Mouse (Mus musculus) G1E (cell line): ENCODE data around the gene Wdfy3.

ENCODE experiments used
- CTCF ChIP-seq: IDR thresholded peaks from 2 replicates; pipeline ENCODE4 v1.5.1; 2012; ENCODE audit warnings: low read depth, low read length, inconsistent platforms, mixed read lengths
- GATA1 ChIP-seq: IDR thresholded peaks from 2 replicates; pipeline ENCODE4 v1.6.1; 2012; ENCODE audit warnings: borderline replicate concordance, low read length, inconsistent platforms, mixed read lengths
- POLR2AphosphoS5 ChIP-seq: IDR thresholded peaks from 2 replicates; pipeline ENCODE4 v1.6.1; 2012; ENCODE audit warnings: low read depth, low read length, inconsistent platforms; ENCODE audit not compliant: insufficient replicate concordance
- TAL1 ChIP-seq: conservative IDR thresholded peaks from 2 replicates; pipeline ENCODE4 v1.6.1; 2012; ENCODE audit warnings: low read depth, low read length, inconsistent platforms, mixed read lengths

DNA sequence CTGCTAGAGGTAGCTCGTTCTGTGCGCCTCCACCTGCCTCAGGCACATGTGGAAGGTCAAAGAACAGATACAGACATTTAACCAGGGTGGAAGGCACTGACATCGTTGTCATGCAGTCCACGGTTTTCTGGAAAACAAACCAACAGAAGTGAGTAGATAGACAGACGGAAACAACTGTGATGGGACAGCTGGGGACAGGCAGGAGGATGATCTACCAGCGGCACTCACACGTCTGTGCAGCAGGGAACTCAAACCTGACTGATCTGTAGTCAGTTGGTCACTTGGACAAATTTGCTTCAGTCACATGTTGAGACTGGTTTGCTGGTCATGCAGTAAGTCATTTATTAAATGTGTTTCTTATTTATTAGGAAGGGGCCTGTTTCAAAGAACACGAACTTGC lies 112.3 kb downstream of the Wdfy3 start:
- TF ChIP-seq TAL1: no peak
- TF ChIP-seq CTCF: no peak
- no peak for TF ChIP-seq GATA1
- no peak for TF ChIP-seq POLR2AphosphoS5
